Mouse (Mus musculus): ENCODE measurements around the gene Slc6a11. TPM values are rescaled to one million over a fixed set of nuclear protein-coding genes. Genes with fewer than 3 reads are reported as not detected.

The Slc6a11 gene
- total RNA-seq, 2 experiments from 2014 or later, result not detected

GRCm38 (mm10) chr6:114293511-114293910 is 162.5 kb downstream of the Slc6a11 start:
- ATAC-seq (replicated peaks; ENCODE audit: low FRiP score, low TSS enrichment, poor library complexity, severe bottlenecking), result no peak

DNA sequence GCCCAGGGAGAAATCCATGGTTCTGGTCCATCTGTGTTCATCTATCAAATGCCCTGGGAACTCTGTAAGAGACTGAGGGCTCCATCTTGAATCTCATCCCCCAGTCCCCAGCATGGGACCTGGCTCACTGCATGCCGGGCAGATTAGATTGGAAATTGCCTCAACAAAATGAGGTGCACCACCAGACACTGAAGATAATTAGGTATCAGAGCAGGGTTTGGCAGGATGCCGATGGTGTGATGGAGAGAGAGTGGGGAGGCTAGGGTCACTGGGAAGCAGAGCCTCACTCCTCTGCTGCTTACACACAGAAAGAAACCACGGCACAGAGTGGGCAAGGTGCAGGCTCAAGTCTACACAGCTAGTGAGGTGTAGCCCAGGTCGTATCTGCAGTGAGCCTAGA is 164.0 kb downstream of the Slc6a11 start:
- ATAC-seq (replicated peaks; ENCODE audit: low FRiP score, low TSS enrichment, poor library complexity, severe bottlenecking), result no peak

DNA sequence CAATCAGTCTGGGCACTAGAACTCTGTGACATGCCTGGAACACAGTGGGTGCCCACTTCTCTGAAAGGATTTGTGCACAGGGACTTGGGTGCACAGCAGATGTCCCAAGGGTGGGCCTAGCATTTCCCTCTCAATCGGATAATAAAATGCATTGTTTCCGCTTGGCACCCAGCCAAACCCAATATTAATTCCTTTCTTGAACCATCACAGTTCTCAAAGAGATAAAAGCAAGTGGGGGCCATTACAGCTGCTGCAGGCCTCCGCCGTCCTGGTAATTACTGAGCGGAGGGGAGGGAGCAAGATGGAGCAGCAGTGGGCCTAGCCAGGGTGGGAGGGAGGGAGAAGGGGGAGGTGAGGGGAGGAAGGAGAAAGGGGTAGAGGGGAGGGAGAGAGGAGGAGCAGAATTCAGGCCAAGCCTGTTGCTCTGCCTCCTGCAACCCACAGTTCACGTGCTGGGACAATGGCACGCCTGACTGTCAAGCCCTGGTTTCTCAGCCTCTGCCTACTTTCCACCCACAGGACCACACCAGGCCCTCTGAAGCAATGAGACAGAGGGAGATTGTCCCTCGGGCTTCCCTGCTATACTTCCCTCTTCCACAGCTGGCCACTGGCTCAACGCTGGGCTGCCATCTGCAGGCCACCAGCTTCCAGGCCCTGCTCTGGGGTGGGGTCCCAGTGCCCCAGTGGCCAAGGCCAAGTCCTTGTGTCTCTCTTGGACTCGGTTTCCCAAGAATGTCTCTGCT is 166.4 kb downstream of the Slc6a11 start:
- no peak for ATAC-seq (replicated peaks; ENCODE audit: low FRiP score, low TSS enrichment, poor library complexity, severe bottlenecking)

Other genes starting within 250 kb of the Slc6a11 start
- not detected in 2 replicates for gene Atp2b2, start 88.6 kb upstream of the Slc6a11 start, total RNA-seq (2014; fragmentation: Nextera tagmentation)
- gene Atp2b2, start 88.6 kb upstream of the Slc6a11 start, total RNA-seq (2017), result not detected in 2 replicates
- gene Slc6a1, start 151.4 kb downstream of the Slc6a11 start, total RNA-seq (2014; fragmentation: Nextera tagmentation), result 6.2 TPM in 1 of 2 replicates, not detected in the other
- 0.61 TPM in 1 of 2 replicates, not detected in the other for gene Slc6a1, start 151.4 kb downstream of the Slc6a11 start, total RNA-seq (2017)